Mouse (Mus musculus) c-Kit-negative CD71-positive TER-119-positive erythroid progenitor cells, embryonic 14.5 days (primary cell): ENCODE data around the gene Snrk.

Source experiments
- DNase-seq: peaks from one replicate; pipeline ENCODE4 v3.0.0-alpha.2; 2013; ENCODE audit warnings: low read depth, low spot score

Gene Snrk

DNA sequence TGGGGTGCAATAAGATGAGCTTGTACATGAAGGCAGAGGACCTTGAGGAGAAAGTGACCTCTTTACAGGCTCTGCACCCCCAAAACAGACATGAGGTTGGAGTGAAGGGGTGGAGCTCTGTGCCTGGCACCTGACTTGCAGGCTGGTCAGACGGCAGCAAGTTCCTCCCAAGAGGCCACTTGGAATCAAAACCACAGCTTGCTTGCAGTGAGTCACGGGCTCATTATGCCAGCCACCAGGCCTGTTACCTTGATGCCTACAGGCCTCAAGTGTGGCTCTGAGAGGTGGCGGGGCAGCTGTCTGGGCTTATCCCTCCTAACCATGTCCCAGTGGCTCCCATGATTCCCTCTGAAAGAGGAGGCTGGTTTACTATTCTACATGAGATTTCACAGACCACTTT lies 63.0 kb downstream of the Snrk start:
- DNase-seq = no peak

DNA sequence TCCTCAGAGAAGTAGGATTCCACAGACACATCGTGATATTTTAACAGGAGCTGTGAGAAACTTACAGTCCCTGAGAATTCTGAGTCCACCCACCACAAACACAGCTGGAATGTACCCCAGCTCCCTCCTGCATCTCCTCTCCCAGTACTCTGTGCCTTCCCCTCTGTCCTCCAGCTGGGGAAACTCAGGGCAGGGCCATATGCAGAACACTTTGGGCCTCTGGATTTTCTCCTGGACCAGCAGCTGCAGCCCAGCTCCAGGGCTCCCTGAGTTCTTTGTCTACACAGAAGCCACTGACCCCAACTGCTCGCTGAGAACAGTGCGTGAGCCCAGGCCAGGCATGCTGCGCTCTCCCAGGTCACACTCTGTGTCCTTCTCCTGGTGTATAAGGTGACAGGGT lies 66.0 kb downstream of the Snrk start:
- no peak for DNase-seq

DNA sequence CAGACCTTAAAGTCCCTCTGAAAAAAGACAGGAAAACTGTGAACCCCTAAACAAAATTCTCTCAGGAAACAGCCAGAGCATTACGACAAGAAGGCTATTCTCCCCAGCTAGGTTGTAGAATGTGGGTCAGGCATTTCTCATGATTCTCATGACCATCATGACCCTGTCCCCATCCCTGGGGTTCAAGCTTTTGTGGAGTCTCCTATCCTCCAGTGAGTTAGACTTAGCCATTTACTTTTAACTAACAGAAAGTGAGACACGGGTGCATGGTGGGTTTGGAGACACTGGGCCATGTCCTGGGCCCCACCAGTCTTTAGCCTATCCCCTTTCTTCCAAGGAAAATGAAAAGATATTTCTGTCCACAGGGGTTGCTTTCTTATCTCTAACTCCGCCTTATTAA lies 67.3 kb downstream of the Snrk start:
- DNase-seq = no peak

DNA sequence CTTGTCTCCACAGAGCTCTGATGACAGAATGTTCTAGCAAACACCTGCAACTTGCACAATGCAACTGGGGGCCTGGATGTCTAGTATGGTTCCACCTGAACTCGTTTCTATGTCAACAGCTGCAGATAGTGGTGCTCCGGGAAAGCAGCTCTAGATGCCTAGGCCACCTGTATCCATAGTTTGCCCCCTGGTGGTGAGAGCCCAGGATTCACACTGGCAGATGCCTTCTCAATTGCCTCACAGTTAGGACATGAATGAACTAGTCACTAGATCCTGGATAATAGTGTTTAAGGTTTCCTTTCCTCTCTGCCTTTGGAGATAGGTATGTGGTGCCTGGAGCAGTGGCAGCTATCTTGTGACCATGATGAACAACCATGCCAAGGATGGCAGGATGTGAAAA lies 68.0 kb downstream of the Snrk start:
- DNase-seq = no peak

DNA sequence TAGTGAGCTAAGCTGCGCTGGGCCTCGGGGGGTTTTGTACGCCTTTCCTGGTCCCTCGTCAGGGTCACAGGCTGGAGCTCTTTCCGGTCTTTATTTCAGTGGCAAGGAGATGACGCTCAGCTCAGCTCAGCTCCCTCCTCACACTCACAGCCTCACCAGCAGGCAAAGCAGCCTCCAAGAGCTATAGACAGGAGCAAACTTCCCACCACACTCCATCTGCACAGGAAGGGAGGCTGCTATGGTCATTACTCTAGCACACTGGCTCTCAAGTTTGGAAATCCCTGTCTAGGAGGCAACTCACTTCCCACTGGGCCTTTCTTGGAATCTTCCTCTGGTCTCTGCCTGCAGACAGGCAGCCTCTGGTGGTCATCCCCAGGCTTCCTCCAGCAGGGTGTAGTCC lies 68.9 kb downstream of the Snrk start:
- no peak for DNase-seq

DNA sequence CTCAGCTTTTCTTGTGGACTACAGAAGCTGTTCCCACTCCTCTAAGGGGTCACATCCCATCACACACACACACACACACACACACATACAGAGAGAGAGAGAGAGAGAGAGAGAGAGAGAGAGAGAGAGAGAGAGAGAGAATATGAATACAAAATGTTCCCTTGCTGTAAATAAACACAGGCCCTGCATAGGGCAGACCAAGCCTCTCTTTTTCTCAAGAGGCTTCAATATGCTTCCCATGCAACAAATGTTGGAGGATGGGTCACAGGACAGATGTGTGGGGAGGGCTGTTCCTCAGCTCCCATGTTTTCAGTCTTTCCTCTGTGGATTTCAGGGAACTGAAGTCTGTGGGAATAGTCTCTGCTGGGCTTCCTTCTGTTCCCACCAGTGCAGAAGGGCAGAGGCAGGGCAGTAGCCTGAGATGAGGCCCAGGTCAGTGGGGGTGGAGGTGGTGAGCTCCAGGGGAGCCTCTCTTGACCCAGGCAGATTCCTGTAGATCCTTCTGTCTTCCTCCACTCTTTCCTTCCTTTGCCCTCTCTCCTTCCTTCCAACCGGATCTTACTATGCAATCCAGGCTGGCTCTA lies 69.7 kb downstream of the Snrk start:
- DNase-seq = no peak

DNA sequence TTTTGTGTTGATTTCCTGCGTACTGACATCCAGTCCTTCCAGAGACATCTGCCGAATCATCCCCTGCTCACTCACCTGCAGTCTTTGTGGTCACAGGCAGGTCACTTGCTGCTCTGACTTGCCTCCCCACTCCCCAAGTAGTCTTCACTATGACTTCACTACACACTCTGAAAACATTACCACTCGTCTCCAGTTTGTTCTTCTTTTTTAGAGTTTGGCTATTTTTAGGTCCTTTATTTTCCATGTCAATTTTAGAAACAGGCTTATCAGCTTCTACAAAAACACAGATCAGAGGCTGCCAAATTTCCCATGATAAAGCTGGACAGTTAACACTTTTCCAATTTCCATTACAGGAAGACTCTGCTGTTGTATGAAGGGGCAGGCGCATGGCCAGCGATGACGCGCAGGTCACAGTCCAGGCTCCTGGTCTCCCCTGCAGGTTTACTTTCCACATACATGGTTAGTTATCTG lies 70.4 kb downstream of the Snrk start:
- no peak for DNase-seq

DNA sequence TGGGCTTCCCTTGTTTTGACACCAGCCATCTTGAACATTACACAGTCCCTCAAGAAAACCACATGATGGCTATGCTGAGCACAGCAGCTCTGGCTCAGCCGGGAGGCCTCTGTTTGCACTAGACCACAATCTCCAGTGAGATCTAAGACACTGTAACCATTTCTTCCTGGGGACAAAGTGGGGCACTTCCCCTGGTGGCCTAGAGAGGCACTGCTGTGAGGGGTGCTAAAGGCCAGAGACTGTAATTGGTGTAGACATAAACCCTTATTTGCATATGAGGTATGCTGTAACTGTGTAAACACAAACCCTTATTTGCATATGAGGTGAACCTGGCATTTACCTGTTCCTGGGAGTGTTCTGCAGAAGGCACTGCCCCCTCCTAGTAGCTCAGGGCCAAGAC lies 71.7 kb downstream of the Snrk start:
- no peak for DNase-seq

DNA sequence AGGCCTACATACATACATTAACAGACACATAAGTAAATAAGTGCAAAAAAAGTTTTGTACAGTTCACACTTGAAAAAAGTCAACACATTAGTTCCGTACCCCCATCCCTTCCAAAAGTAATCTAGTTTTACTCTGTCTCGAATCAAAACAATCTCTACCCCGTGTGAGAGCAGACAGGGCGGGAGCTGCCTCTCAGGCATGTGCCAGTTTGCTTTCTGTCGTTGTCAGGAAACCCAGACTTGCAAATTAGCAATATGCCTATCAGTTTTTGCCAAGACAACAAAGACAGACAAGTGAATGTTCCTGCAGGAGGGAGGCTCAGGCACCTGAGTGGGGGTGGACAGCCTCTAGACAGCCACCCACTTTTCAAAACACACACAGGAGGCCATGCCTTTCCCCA lies 76.3 kb downstream of the Snrk start:
- no peak for DNase-seq

DNA sequence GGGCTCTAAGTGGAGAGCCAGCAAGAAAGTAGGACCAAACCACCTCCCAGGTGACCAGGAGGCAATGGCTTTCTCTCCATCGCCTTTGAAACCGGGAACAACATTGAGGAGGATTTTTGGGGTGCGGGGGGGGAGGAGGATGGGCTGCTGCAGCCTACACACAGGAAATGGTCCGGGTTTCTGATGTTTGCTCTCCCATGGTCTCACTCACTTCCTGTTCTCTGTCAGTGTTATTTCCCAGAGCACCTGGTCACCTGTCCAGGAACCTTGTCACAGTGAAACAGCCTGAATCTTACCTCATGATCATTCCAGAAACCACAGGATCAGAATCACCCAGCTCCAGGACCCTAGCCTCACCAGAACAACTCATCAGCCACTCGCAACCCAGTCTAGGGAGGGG lies 76.8 kb downstream of the Snrk start:
- DNase-seq = no peak

DNA sequence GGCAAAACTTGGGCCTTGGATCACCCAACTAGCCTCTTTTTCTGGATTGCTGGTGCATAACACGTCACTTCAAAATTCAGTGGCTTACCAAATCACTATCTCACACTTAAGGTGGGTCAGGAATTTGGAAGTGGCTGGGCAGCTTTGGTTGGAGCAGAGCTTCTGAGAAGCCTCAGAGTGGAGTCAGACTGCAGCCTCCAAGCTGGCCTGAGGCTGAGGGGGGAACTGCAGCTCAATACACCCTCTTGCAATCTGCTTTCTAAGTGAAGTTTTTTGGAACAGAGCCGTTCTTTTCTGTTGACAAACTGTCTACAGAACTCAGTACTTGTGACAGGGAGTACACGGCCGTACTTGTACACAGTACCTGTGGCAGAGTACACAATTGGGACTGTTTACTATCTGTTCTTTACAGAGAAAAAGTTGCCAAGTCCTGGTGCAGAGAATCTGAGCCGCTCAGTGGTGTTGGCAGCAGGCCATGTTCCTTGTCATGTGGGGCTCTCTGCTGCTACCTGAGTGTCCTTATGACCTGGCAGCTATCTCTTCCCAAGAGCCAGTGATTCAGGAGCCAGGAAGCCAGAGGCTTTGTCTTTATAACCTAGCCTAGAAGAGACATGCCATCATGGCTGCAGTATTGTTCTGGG lies 78.1 kb downstream of the Snrk start:
- no peak for DNase-seq

DNA sequence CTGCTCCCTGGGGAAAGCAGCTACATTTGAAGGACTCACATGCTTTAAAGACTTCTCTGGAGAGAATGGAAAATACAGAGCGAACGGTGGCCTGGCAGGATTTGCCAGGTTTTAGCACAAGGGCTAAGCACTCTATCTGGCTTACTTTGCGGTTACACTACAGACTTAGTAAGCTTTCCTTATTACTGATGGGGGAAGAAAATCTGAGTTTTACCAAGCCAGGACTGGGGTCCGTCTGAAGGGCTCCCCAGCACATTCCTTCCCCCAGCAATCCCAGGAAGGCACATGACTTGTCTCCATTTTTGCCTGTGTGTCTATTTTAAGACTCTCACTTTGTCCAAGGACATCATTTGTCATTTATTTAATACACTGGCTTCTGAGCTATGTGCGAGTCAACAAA lies 80.0 kb downstream of the Snrk start:
- DNase-seq = no peak

DNA sequence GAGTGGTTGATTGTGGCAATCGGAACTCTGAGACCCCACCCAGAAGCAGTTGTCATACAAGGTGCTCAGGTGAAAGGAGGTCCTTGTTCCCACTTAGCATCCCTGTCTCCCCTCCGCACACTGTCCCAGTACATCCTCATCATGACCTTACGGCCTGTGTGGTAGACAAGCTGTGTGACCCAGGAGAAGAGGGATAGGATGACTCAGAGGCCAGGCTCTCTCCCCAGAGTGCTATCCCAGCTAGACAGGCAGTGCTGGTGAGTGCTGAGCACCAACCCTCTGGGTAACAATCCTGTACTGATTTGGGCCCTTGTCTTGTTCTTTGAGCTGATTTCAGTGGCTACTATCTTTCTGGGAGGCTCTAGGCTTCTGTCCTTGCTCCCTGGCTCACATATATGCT lies 81.6 kb downstream of the Snrk start:
- DNase-seq = no peak

DNA sequence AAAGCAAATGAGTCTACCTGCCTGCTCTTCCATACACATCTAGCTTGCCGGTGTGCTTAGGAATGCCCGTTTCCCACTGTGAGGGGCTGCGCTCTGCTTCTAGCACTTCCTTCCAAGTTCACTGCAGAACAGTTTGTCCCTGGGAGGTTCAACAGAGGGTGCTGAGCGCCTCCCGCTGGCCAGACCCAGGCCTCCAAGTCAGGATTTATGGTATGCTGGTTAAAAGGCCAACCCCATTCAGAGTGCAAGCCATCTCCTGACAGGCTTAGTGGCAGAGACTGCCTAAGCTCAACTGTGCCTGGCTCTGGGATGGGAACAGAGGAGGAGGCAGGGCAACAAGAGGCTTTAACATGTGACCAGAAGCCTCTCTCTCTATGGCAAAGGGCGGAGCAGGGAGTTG lies 82.2 kb downstream of the Snrk start:
- no peak for DNase-seq

DNA sequence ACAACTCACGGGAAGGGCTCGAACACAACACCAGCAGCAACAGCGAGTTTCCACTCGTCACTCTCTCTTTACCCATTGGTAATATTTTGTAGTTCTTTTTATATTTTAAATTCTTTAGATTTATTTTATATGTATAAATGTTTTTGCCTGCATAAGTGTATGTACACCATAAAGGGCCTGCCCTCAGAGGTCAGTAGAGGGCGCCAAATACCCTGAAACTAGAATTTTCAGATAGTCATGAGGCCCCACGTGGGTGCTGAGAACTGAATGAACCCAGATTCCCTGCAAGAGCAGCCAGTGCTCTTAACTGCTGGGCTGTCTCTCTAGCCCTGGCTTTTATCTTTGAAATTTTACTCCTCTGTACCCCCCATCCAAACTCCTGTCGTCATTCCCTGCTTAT lies 87.4 kb downstream of the Snrk start:
- DNase-seq = no peak

DNA sequence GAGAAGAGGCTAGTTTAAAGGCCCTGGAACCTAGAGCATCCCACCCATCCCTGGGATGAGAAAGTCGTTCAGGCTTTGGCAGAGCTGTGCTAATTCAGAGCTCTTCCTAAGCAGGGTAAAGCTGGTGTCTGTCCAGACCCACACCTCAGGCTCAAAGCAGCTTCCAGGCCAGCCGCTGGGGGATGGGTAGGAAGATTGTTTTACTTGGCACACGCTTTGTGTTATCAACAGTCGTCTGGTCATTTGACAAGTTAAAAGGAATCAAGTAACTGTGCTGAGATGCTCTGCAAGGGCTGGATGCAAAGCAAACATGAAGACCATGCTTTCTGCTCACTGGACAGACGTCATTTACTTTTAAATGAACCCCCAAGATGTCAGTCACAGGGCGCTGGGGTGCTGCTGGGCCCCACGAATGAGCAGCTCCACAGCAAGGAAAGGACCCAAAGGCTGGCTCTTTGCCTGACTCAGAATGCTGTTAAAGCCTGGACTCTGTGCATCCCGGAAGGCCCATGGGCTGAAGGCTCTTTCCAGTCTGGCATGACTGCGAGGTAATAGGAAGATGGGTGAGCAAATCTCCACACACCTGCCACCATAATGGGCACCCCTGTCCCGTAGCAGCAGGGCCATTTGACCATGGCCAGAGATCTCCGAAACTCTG lies 88.6 kb downstream of the Snrk start:
- no peak for DNase-seq

DNA sequence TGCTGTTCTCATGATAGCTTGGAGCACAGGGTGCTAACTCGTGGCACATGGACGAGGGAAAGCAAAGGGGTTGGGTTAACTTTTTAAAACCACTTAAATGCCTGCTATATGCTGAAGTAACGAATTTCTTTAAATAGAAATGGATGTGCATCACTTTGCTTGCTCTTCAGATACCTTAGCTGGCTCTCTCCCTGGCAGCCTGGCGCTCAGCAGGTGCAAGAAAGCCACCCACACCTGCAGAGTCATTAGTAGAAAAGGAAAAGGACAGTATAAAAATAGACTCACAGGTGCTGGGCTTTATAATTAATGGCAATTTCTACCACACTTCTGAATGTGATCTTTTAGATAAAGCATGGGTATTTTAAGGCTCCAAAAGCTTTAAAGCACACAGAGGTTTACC lies 91.2 kb downstream of the Snrk start:
- DNase-seq = no peak

DNA sequence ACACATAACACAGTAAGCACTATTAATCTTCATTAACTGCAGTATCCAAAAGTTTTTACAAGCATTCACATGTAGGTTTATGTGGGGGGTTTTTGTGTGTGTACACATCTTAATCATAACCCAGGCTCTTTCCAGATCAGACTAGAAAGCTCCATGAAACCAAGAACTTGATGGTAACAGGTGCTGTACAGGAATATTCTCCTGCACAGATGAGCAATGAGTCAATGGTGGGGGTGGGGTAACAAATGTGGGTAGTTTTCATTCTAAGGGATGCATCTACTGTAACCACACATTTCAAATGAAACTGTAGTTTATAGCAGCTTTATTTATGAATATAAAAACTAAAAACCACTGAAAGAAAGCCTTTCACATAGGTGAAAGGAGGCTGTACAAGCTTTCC lies 98.1 kb downstream of the Snrk start:
- no peak for DNase-seq

DNA sequence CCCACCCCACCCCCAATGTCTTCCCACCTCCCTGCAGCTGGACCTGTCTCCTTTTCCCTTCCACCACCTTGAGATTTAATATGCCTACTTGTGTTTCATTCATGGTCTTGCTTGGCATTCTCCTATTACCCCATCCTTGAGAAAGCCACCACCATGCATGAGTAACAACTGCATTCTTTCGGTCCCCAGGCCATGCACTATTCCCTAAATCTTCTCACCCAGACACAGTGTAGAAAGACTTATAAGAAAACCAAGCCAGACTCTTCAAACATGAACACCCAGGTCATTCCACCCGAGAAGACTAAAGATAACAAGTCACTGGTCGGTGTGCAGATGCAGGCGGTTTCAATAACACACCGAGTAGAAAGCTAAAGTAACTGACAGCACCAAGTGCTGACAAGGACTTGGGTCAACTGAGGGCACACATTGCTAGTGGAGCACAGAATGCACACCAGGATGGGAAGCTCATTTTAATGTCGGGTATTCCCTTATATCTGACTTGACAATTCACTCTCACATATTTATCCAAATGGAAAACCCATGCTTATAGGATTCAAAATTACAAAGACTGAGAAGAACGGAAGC lies 100.0 kb downstream of the Snrk start:
- no peak for DNase-seq
